Mouse (Mus musculus): ENCODE results near the gene Stx11. TPM values are rescaled to one million over a fixed set of nuclear protein-coding genes. Genes with fewer than 3 reads are reported as not detected.

Stx11 gene
- polyA plus RNA-seq, 1 experiment from 2014 or later, result 1.2 TPM

Other genes starting within 250 kb of the Stx11 start
- gene Utrn, start 94.9 kb downstream of the Stx11 start, polyA plus RNA-seq (2014; fragmentation: Nextera tagmentation; extraction: Ambion mirVana), result 46.2 and 91.4 TPM in 2 replicates
- gene Sf3b5, start 41.0 kb upstream of the Stx11 start, polyA plus RNA-seq (2014; fragmentation: Nextera tagmentation; extraction: Ambion mirVana), result 43.2 and 61.8 TPM in 2 replicates
- gene Plagl1, start 96.2 kb upstream of the Stx11 start, polyA plus RNA-seq (2014; fragmentation: Nextera tagmentation; extraction: Ambion mirVana), result 116 and 125 TPM in 2 replicates
- gene Zc2hc1b, start 213.7 kb upstream of the Stx11 start, polyA plus RNA-seq (2014; fragmentation: Nextera tagmentation; extraction: Ambion mirVana), result not detected in 2 replicates
- gene Ltv1, start 228.9 kb upstream of the Stx11 start, polyA plus RNA-seq (2014; fragmentation: Nextera tagmentation; extraction: Ambion mirVana), result 62.5 and 73.4 TPM in 2 replicates